Mouse (Mus musculus): ENCODE data around the gene Slc38a7. TPM values are rescaled to one million over a fixed set of nuclear protein-coding genes. Genes with fewer than 3 reads are reported as not detected.

The Slc38a7 gene
- polyA plus RNA-seq, 1 experiment from 2014 or later = 17.2 TPM

DNA sequence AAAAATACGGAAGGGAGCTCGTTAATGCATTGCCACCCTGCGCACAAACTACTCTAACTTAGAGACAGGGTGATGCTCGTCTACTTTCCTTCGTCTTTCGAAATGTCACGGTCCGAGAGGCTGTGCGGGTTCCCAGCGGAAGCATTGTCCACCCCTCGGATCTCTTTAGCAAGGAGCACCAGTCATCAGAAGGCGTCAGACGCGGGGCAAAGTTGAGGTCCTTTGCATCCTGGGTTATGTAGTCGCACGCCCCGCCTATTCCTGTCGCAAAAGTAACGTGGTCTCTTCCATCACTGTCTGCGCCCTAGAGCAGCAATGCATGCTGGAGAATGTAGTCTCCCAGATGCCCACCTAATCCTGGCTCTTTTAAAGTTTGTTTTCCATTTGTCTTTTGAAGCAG, 45.5 kb downstream of the Slc38a7 start:
- under 1% methylated on average over 20 of the region's 20 CpGs for WGBS
- H3K9me3 ChIP-seq (ENCODE audit: control insufficient read depth, low read length) = no peaks in the 10 kb centered on the region
- peak overlapping the region; percentile 57 for H3K9ac ChIP-seq (ENCODE audit: low read length)
- DNase-seq (ENCODE audit: low spot score) (peak; percentile 94), ATAC-seq (replicated peaks; ENCODE audit: low FRiP score, low TSS enrichment, low read depth) (peak; percentile 93)
- H3K36me3 ChIP-seq (ENCODE audit: control insufficient read depth, insufficient read depth, low read length) = peaks cover 7% of the 10 kb centered on the region
- H3K4me1 ChIP-seq (replicated peaks; ENCODE audit: control insufficient read depth, insufficient read depth, low read length) = peaks cover 12% of the 10 kb centered on the region
- peak overlapping the region; percentile 90 for H3K4me3 ChIP-seq (ENCODE audit: low read depth, low read length)
- peak overlapping the region; percentile 87 for H3K4me2 ChIP-seq (ENCODE audit: low read length)
- H3K27me3 ChIP-seq (replicated peaks; ENCODE audit: control insufficient read depth, insufficient read depth, low read length) = no peaks in the 10 kb centered on the region
- peak overlapping the region; percentile 95 for H3K27ac ChIP-seq (ENCODE audit: low read depth)

DNA sequence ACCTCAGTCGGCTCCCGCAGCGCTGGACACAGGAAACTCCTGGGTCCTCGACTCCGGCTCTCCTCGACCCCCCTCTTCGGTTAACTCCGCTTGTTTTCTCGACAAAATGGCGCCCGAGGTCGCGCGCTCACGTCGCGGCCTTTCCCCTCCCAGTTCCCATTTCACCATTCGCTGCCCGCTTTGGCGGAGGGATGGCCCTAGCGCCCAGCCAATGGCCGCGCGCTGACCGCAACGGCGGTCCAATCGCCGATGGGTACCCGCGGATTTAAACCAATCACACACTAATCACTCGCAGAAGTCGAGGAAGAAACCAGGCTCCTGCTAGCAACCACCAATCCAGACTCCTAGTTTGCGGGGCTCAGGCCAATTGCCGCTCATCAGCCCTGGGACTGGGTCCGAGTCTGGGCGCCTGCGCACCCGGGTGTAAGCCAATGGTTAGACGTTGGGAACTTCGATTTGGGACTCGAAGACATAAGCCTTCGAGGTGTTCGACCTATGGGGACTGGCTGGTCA, 46.0 kb downstream of the Slc38a7 start, which contains the start of gene Cnot1:
Gene Cnot1, minus strand, starts transcription at position 134 of the 513 bp plus-strand sequence.
- Histone ChIP-seq H3K27me3 (replicated peaks; ENCODE audit: control insufficient read depth, insufficient read depth, low read length) (no peaks in the 10 kb centered on the region), H3K4me2 (ENCODE audit: low read length) (peak within 1 kb of the TSS; percentile 87), H3K9me3 (ENCODE audit: control insufficient read depth, low read length) (no peaks in the 10 kb centered on the region), H3K4me1 (replicated peaks; ENCODE audit: control insufficient read depth, insufficient read depth, low read length) (peaks cover 12% of the 10 kb centered on the region), H3K36me3 (ENCODE audit: control insufficient read depth, insufficient read depth, low read length) (peaks cover 7% of the 10 kb centered on the region), H3K27ac (ENCODE audit: low read depth) (peak within 1 kb of the TSS; percentile 95), H3K9ac (ENCODE audit: low read length) (peak within 1 kb of the TSS; percentile 98), H3K4me3 (ENCODE audit: low read depth, low read length) (peak within 1 kb of the TSS; percentile 90)
- DNase-seq (ENCODE audit: low spot score) = peak; percentile 97
- ATAC-seq (replicated peaks; ENCODE audit: low FRiP score, low TSS enrichment, low read depth) = peak; percentile 98
- WGBS = under 1% methylated on average over 44 of the region's 44 CpGs

DNA sequence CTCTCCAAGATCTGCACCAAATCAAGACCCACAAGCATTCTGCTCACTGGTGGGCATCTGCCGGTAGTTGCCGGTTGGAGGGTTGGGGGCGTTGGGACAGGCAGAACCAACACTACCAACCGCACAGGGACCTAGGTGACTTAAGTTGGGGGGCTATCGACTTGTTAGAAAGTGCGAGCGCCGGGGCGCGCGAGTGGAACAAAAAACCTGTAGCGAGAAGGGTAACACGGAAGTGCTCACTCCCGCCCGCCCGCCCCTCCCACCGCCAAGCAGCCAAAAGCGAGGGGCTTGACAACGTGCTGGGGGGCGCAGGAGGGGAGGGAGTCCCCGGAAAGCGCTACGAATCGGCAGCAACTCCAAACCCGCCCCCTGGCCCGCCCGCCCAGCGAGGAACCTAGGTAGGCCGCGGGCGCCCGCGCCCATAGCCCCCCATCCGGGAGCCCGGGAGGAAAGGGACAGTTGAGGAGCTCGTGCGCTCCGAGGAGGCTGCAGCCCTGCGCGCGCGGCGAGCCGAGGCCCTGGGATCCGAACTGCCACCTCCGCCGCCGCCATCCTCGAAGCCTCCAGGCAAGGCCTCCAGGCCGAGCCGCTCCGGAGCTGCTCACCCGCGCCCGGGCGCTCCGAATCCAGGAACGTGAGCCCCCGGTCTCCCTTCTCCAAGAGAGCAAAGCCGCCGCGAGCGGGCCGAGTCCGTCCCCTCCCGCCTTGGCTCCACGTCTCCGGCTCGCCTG, 46.7 kb downstream of the Slc38a7 start:
- ATAC-seq (replicated peaks; ENCODE audit: low FRiP score, low TSS enrichment, low read depth) = peak; percentile 3; the same call in 1 of the 2 replicates
- WGBS = under 1% methylated on average over 60 of the region's 69 CpGs
- peak overlapping the region; percentile 98 for H3K9ac ChIP-seq (ENCODE audit: low read length)
- H3K9me3 ChIP-seq (ENCODE audit: control insufficient read depth, low read length) = no peaks in the 10 kb centered on the region
- peaks cover 12% of the 10 kb centered on the region for H3K36me3 ChIP-seq (ENCODE audit: control insufficient read depth, insufficient read depth, low read length)
- DNase-seq (ENCODE audit: low spot score) = peak; percentile 70
- H3K4me3 ChIP-seq (ENCODE audit: low read depth, low read length) = peak overlapping the region; percentile 90
- no peaks in the 10 kb centered on the region for H3K27me3 ChIP-seq (replicated peaks; ENCODE audit: control insufficient read depth, insufficient read depth, low read length)
- peak overlapping the region; percentile 87 for H3K4me2 ChIP-seq (ENCODE audit: low read length)
- peak overlapping the region; percentile 95 for H3K27ac ChIP-seq (ENCODE audit: low read depth)
- peaks cover 15% of the 10 kb centered on the region for H3K4me1 ChIP-seq (replicated peaks; ENCODE audit: control insufficient read depth, insufficient read depth, low read length)

DNA sequence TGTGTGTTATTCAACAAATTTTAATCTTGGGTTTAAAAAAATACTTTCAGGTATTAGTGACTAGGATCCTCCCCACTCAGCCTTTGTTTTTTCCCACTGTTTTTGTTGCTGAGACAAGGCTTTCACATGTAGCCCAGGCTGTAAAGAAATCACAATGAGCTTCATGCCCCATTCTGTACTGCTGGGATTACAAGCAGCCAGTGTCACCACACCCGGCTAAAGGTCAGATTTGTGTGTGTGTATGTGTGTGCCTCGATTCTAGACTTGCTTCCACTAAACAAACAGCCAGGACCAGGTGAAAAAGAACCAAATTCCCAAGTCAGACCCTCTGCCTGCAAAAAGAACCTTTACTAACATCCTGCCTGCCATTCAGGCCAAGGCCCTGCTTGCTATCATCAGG, 47.9 kb downstream of the Slc38a7 start:
- Histone ChIP-seq H3K4me2 (ENCODE audit: low read length) (peak overlapping the region; percentile 87), H3K36me3 (ENCODE audit: control insufficient read depth, insufficient read depth, low read length) (peaks cover 23% of the 10 kb centered on the region), H3K9ac (ENCODE audit: low read length) (peak overlapping the region; percentile 98), H3K4me3 (ENCODE audit: low read depth, low read length) (peak overlapping the region; percentile 90), H3K9me3 (ENCODE audit: control insufficient read depth, low read length) (no peaks in the 10 kb centered on the region), H3K4me1 (replicated peaks; ENCODE audit: control insufficient read depth, insufficient read depth, low read length) (peaks cover 15% of the 10 kb centered on the region), H3K27ac (ENCODE audit: low read depth) (no peak overlapping the region), H3K27me3 (replicated peaks; ENCODE audit: control insufficient read depth, insufficient read depth, low read length) (no peaks in the 10 kb centered on the region)
- ATAC-seq (replicated peaks; ENCODE audit: low FRiP score, low TSS enrichment, low read depth) (no peak), DNase-seq (ENCODE audit: low spot score) (no peak)
- 45% methylated on average over 2 of the region's 2 CpGs for WGBS

DNA sequence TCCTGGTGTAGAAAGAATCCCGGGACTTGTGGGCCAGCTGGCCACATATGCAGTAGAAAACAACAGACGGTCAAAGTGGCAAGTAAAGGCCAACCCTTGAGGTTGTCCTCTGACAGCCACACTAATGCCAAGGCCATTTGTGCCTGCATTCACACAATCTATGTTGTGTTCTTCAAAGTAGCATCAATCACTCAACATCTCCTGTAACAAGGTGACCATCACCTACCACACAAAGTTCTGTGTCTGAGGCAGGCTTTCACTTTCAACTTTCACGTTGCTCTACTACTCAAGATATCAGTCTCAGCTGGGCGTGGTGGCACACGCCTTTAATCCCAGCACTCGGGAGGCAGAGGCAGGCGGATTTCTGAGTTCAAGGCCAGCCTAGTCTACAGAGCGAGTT, 51.1 kb downstream of the Slc38a7 start:
- H3K9me3 ChIP-seq (ENCODE audit: control insufficient read depth, low read length) = no peaks in the 10 kb centered on the region
- H3K36me3 ChIP-seq (ENCODE audit: control insufficient read depth, insufficient read depth, low read length) = peaks cover 24% of the 10 kb centered on the region
- DNase-seq (ENCODE audit: low spot score) (no peak), ATAC-seq (replicated peaks; ENCODE audit: low FRiP score, low TSS enrichment, low read depth) (no peak)
- no peak overlapping the region for H3K27ac ChIP-seq (ENCODE audit: low read depth)
- no peaks in the 10 kb centered on the region for H3K27me3 ChIP-seq (replicated peaks; ENCODE audit: control insufficient read depth, insufficient read depth, low read length)
- no peak overlapping the region for H3K4me2 ChIP-seq (ENCODE audit: low read length)
- H3K4me1 ChIP-seq (replicated peaks; ENCODE audit: control insufficient read depth, insufficient read depth, low read length) = peaks cover 15% of the 10 kb centered on the region
- H3K4me3 ChIP-seq (ENCODE audit: low read depth, low read length) = no peak overlapping the region
- H3K9ac ChIP-seq (ENCODE audit: low read length) = no peak overlapping the region
- WGBS = 85% methylated on average over 8 of the region's 8 CpGs

DNA sequence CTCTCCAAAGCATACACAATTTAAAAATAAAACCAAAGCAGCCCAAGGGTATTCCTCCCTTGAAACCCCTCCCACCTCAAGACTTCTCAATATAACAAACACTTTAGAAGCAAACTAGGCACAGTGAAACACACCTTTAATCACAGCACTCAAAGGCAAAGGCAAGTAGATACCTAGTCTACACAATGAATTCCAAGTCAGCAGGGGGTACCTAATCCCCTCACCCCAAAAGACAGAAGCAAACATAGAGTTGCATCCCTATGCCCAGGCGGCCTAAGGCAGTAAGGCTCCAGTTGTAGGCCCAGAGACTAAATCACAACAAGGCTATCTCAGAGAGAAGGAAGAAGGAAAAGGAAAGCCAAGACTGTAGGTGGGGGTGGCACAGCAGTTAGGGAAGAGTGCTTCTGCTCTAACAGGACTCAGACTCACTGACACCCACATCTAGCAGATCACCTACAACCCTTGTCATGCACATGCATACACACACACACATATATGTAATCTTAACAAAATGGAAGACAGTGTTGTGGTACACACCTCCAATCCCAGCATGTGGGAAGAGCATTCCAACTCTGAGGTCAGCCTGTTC, 51.8 kb downstream of the Slc38a7 start:
- ATAC-seq (replicated peaks; ENCODE audit: low FRiP score, low TSS enrichment, low read depth) (no peak), DNase-seq (ENCODE audit: low spot score) (no peak)
- Histone ChIP-seq H3K4me1 (replicated peaks; ENCODE audit: control insufficient read depth, insufficient read depth, low read length) (peaks cover 15% of the 10 kb centered on the region), H3K27me3 (replicated peaks; ENCODE audit: control insufficient read depth, insufficient read depth, low read length) (no peaks in the 10 kb centered on the region), H3K9me3 (ENCODE audit: control insufficient read depth, low read length) (no peaks in the 10 kb centered on the region), H3K4me2 (ENCODE audit: low read length) (no peak overlapping the region), H3K9ac (ENCODE audit: low read length) (no peak overlapping the region), H3K36me3 (ENCODE audit: control insufficient read depth, insufficient read depth, low read length) (peaks cover 24% of the 10 kb centered on the region), H3K4me3 (ENCODE audit: low read depth, low read length) (no peak overlapping the region), H3K27ac (ENCODE audit: low read depth) (no peak overlapping the region)
- 78% methylated on average over 1 of the region's 1 CpGs for WGBS

DNA sequence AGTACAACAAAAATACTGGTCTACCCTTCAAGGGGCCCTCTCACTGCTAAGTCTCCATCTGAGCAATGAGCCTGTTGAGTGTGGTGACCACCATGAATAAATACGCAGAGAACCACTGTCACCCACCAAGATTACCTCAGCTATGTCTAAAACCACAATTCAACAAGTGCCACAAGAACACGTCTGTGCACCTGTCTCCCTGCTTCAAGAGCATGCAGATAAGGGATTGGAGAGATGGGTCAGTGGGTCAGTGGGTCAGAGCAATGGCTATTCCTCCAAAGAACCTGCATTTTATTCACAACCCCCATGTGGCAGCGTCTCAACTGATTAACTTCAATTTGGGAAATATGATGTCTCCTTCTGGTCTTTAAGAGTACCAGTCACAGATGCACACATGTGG, 53.0 kb downstream of the Slc38a7 start:
- no peak for DNase-seq (ENCODE audit: low spot score)
- no peak overlapping the region for H3K27ac ChIP-seq (ENCODE audit: low read depth)
- H3K4me2 ChIP-seq (ENCODE audit: low read length) = no peak overlapping the region
- 86% methylated on average over 3 of the region's 3 CpGs for WGBS
- ATAC-seq (replicated peaks; ENCODE audit: low FRiP score, low TSS enrichment, low read depth) = no peak
- H3K36me3 ChIP-seq (ENCODE audit: control insufficient read depth, insufficient read depth, low read length) = peaks cover 24% of the 10 kb centered on the region
- H3K9me3 ChIP-seq (ENCODE audit: control insufficient read depth, low read length) = no peaks in the 10 kb centered on the region
- H3K27me3 ChIP-seq (replicated peaks; ENCODE audit: control insufficient read depth, insufficient read depth, low read length) = no peaks in the 10 kb centered on the region
- no peak overlapping the region for H3K9ac ChIP-seq (ENCODE audit: low read length)
- peaks cover 8% of the 10 kb centered on the region for H3K4me1 ChIP-seq (replicated peaks; ENCODE audit: control insufficient read depth, insufficient read depth, low read length)
- H3K4me3 ChIP-seq (ENCODE audit: low read depth, low read length) = no peak overlapping the region

DNA sequence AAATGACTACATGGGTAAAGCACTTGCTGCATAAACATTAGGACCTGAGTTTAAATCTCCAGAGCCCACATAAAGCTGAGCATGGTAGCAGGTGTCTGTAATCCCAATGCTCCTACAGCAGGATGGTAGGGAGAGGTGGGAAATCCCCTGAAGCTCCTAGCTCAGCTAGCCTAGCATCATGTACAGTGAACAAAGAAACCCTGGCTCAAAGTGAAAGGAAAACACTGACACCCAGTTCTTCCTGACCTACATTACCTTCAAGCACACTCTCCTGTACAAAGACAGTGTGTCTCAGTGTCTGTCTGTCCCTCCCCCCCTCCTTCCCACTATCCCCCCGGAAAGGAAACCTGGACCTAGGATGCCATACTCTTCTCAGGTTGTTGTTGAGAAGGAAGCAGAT, 53.4 kb downstream of the Slc38a7 start:
- H3K36me3 ChIP-seq (ENCODE audit: control insufficient read depth, insufficient read depth, low read length) = peaks cover 25% of the 10 kb centered on the region; the same call in 1 of the 2 replicates

More for the DNA sequence above, 53.4 kb downstream of the Slc38a7 start:
- H3K4me1 ChIP-seq (replicated peaks; ENCODE audit: control insufficient read depth, insufficient read depth, low read length) = peaks cover 6% of the 10 kb centered on the region; the same call in 1 of the 2 replicates
- DNase-seq (ENCODE audit: low spot score) = no peak
- H3K4me3 ChIP-seq (ENCODE audit: low read depth, low read length) = no peak overlapping the region
- no peaks in the 10 kb centered on the region for H3K27me3 ChIP-seq (replicated peaks; ENCODE audit: control insufficient read depth, insufficient read depth, low read length)
- H3K9ac ChIP-seq (ENCODE audit: low read length) = no peak overlapping the region
- H3K4me2 ChIP-seq (ENCODE audit: low read length) = no peak overlapping the region
- H3K9me3 ChIP-seq (ENCODE audit: control insufficient read depth, low read length) = no peaks in the 10 kb centered on the region
- 100% methylated on average over 1 of the region's 1 CpGs for WGBS
- no peak overlapping the region for H3K27ac ChIP-seq (ENCODE audit: low read depth)
- no peak for ATAC-seq (replicated peaks; ENCODE audit: low FRiP score, low TSS enrichment, low read depth)
